Mouse (Mus musculus) gastrocnemius, adult 2 months (tissue): ENCODE measurements around the gene Slc36a3. TPM values are rescaled to one million over a fixed set of nuclear protein-coding genes. Genes with fewer than 3 reads are reported as not detected.

Experiments used
- DNase-seq: peaks from one replicate; pipeline ENCODE4 v3.0.0; 2022
- H3K27ac ChIP-seq: fragments of 200-600 bp; 2 replicates; pipeline ENCODE4 v1.8.1; 2022; ENCODE audit warnings: mild to moderate bottlenecking
- H3K4me3 ChIP-seq: fragments of 200-600 bp; 2 replicates; pipeline ENCODE4 v1.8.1; 2022; ENCODE audit warnings: mild to moderate bottlenecking, moderate library complexity
- CTCF ChIP-seq: fragments of 200-600 bp; IDR thresholded peaks from 2 replicates; pipeline ENCODE4 v1.8.1; 2022; ENCODE audit warnings: antibody characterized with exemption, mild to moderate bottlenecking, moderate library complexity
- intact Hi-C: fragments of 180-260 bp; cut with DNase I; formaldehyde crosslinking; loops from one replicate; pipeline ENCODE4 v1.15.1; 2025
- total RNA-seq, 2 experiments: library from RNA; stranded (reverse); gene quantifications; 2 replicates each; pipeline ENCODE4 v1.2.3; 2021

Slc36a3 gene
- total RNA-seq, 2 experiments from 2014 or later: not detected

DNA sequence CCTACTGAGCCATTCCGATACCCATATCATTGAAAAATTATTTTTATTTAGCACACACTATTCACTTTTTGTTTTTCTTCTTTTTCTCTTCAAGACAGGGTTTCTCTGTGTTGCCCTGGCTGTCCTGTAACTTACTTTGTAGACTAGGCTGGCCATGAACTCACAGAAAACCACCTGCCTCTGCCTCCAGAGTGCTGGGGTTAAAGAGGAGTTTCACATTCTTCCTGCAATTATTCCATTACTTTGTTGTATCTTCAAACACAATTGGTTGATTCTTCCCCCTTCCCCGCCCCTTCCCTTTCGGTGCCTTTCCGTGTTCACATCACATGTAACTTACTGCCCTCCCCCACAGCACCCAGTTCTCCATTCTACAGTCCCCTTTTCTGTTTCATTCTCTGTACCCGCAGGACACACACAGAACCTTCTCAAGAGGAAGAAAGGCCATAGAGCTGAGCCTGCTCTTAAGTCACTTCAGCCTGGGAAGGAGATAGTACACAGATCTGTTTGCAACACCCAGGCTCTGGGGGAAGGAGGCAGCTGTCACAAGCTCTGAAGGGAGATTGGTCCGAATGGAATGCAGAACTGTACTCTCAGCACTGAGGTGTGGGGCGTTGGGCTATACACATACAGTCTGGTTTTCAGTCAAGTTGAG lies 38.2 kb downstream of the Slc36a3 start:
- H3K27ac ChIP-seq: no peak overlapping the region
- no peak for TF ChIP-seq CTCF
- intact Hi-C loops: no loop called here
- no peak for DNase-seq
- no peak overlapping the region for H3K4me3 ChIP-seq

DNA sequence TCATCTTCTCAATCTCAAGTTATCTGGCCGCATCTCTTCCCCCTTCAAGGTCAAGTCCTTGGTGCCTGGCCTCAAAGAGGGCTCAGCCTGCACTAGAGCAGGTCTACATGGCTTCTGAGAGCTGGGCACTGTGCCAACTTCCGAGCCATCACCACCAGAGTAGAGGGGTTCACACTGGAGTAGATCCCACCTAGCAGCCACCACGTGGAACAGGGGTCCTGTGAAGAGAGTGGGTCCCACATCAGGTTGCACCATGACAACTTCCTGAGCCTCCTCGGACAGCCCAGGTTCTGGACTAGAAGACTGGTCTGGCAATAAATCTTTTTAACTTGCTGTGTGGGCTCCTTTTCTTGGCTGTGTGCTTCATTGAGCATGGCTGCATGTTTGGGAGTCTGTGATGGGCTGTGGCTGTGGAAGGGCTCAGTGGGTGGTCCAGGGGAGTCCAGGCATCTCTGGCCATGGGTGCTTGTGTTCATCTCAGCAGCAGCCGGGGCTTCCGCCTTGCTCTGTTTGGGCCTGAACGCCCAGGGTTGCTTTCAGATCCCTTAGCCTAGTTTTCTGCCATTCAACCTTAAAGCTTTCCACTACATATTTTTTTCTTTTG lies 40.8 kb downstream of the Slc36a3 start:
- Histone ChIP-seq H3K27ac (no peak overlapping the region), H3K4me3 (no peak overlapping the region)
- intact Hi-C loops: no loop called here
- TF ChIP-seq CTCF: no peak
- no peak for DNase-seq

DNA sequence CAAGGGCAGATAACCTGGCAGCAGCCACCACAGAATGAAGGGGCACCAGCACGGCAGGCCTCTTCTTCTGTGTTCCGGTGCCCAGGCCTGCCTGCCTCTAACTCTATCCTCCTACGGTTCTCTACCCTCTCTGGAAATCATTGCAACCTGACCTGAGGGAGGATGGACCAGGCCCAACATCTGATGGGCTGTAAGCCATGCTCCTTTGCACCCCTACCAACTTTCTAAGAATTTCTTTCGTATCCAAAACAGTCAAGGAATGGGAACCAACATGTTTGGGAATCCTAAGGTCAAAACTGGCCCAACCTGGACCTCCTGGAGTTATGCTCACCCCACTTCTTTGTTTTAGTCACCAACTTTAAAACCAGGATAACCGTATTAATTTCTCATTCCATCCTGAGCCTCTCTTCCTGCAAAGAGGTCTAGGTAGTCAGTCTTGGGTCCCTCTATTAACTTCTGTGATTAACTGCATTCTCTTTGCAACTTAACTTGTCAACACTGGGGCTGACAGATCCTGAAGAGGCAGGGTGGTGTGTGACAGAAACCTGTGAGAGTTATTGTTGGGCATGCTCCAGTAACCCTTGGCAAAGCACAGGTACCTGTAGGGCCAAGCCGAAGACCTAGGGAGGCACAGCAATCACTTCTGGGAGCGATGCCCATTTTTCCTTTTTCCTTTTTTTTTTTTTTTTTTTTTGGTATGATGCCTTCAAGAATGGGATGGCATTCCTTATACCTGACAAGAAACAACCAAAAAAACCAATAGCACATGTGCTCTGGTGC lies 41.8 kb downstream of the Slc36a3 start:
- H3K27ac ChIP-seq: no peak overlapping the region
- intact Hi-C loops: no loop called here
- H3K4me3 ChIP-seq: no peak overlapping the region
- DNase-seq: no peak
- no peak for TF ChIP-seq CTCF

DNA sequence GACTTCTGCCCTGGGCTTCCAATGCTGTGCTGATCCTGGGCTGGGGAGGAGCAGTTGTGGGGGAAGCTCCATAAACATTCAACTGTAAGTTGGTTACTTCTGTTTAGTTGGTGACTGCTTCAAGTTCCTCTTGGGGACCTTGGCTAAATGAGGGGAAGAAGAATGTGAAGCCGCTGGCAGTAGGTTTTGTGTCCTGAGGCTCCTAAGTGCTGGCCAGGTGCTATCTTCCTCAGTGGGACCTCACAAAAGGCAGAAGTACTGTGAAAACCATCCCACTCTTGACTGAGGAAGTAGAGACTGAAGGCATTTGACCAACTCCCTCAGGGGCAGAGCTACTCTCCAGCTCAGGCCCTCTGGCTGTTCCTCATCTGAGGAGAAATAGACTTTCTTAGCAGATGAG lies 44.9 kb downstream of the Slc36a3 start:
- no peak for TF ChIP-seq CTCF
- no peak for DNase-seq
- intact Hi-C loops: no loop called here
- no peak overlapping the region for H3K4me3 ChIP-seq
- no peak overlapping the region for H3K27ac ChIP-seq

DNA sequence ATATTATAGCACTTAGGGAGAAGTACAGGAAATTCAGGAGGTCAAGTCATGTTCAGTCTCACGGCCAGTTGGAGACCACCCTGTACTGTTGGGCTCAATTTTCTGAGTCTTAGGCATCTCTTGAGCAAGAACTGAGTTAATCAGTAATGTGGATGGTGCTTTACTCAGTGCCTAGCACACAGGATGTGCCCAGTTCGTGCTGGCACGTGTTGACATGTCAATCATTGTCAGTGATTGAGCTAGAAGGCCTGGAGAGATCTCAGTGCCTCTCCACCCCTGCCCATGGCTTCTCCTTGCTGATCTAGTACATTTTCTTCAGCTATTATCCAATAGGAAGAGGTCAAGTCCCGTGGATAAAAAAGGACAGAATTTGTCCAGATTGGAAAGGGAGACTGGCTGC lies 46.1 kb downstream of the Slc36a3 start:
- Histone ChIP-seq H3K27ac (no peak overlapping the region), H3K4me3 (no peak overlapping the region)
- TF ChIP-seq CTCF: no peak
- intact Hi-C loops: no loop called here
- no peak for DNase-seq

DNA sequence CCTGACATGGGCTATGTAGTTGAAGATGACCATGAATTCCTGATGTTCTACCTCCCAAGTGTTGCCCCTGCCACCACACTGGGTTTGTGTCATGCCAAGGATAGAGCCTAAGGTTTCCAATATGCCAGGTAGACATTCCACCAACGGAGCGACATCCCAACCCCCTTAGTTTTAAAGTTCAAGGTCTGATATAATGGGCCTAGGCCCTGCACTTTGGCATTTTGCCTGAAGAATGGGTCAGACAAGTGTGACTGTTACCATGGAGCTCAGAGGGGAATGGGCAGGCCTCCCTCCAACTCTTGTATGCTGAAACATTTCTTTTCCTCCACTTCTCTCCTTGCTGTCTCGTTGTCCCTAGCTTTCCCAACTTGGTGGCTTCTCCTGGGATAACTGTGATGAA lies 48.3 kb downstream of the Slc36a3 start:
- DNase-seq: no peak
- no peak for TF ChIP-seq CTCF
- Histone ChIP-seq H3K27ac (no peak overlapping the region), H3K4me3 (no peak overlapping the region)
- intact Hi-C loops: no loop called here

DNA sequence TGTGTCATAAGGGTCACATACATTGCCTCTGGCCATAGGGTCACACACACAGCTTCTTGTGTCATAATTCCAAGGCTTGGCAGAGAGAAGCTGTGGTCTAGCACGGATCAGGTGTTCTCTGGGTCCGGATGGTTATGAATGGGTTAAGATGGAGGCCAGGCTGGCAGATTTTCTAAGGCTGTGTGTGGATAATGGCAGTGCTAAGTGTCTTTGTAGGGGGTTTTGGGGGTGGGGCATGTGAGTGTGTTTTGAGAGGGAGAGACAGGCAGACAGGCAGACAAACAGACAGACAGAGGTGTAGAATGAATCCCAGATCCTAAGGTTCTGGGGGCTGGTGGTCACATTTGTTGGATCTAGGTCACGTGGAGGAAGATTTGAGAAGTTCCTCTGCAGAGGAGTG lies 49.5 kb downstream of the Slc36a3 start:
- intact Hi-C loops: no loop called here
- no peak overlapping the region for H3K4me3 ChIP-seq

DNA sequence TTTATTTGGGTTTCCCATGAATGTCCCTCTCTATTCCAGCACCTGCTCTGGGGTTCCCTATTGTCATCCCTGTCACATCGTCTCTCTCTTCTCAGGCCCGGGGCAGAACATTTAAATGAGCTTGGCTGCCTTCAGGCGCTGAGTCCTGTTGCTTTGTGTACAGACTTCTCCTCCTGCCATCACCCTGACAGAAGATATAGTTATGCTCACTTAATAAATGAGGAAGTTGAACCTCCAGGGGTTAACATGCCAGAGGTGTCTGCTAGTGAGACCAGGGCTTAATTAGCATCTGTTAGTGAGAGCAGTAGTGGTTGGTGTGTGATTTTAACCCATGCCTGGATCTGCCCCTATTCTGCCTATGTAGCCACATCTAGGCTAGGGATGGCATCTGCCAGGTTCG lies 51.6 kb downstream of the Slc36a3 start:
- intact Hi-C loops: no loop called here
- no peak for DNase-seq
- no peak overlapping the region for H3K27ac ChIP-seq
- TF ChIP-seq CTCF: no peak
- no peak overlapping the region for H3K4me3 ChIP-seq

More for the DNA sequence above, 49.5 kb downstream of the Slc36a3 start:
- no peak for TF ChIP-seq CTCF
- DNase-seq: no peak
- no peak overlapping the region for H3K27ac ChIP-seq

DNA sequence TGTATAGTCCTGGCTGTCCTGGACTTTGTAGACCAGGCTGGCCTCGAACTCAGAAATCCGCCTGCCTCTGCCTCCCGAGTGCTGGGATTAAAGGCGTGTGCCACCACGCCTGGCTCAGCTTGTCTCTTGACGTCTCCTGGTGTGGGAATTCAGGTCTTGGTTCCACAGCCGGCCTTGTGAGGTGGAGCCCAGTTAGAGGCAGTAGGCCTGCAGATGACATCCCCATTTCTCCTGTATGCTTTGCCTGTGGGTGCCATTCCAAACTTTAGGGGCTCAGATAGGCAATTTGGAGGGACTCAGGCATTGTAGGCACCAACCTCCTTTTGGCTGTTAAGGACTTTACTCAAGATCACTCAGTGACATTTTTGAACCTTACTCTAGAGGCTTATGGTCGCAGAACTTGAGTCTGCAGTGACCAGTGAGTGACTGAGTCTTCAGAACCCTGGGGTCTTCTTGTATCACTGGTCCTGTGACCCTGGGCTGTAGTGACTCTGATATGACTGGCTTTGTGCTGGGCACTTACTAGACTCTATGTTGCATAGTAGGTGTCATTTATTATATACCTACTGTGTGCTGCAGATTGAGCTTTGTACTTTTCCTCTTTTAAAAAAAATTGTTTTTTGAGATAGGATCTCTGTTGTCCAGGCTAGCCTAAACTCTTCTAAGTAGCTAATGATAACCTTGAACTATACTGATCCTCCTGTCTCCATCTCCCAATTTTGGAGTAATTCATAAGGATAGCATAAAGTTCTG lies 52.3 kb downstream of the Slc36a3 start:
- no peak overlapping the region; the same call in 1 of the 2 replicates for H3K4me3 ChIP-seq
- intact Hi-C loops: no loop called here
- no peak for DNase-seq
- TF ChIP-seq CTCF: no peak
- no peak overlapping the region for H3K27ac ChIP-seq

DNA sequence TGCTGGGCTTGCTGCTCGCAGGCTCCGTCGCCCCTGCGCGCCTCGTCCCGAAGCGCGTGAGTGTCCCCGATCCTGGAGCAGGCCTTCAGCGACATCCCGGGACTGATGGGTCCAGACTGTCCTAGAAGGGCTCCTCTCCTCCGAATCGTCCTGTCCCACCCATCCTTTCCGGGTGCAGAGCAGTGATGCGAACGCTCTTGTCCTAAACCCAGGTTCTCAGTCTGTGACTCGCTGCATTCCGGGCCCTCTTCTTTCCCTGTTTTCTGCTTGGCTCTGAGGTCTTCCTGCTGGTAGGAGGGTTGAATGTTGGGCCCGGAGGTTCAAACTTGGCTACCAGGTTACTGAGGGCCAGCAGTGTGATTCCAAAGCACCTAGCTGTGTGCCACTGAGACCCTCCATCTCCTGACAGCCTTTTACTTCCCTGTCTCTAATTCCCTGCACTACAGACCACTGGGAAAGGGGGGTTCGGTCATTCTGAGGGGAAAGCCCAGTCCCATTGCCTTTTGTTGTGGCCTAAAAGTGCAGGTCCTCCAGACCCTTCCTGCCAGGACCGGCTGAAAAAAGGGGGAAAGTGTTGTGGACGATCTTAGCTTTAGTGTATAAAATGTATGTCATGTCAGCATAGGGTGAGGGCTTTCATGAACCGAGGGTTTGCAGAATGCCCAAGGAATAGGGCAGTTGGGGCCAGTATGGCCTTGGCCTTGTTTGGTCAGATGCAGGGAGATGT lies 53.2 kb downstream of the Slc36a3 start:
- no peak for DNase-seq
- Histone ChIP-seq H3K27ac (peak overlapping the region; percentile 87), H3K4me3 (peak overlapping the region; percentile 92)
- intact Hi-C loops: no loop called here
- no peak for TF ChIP-seq CTCF

DNA sequence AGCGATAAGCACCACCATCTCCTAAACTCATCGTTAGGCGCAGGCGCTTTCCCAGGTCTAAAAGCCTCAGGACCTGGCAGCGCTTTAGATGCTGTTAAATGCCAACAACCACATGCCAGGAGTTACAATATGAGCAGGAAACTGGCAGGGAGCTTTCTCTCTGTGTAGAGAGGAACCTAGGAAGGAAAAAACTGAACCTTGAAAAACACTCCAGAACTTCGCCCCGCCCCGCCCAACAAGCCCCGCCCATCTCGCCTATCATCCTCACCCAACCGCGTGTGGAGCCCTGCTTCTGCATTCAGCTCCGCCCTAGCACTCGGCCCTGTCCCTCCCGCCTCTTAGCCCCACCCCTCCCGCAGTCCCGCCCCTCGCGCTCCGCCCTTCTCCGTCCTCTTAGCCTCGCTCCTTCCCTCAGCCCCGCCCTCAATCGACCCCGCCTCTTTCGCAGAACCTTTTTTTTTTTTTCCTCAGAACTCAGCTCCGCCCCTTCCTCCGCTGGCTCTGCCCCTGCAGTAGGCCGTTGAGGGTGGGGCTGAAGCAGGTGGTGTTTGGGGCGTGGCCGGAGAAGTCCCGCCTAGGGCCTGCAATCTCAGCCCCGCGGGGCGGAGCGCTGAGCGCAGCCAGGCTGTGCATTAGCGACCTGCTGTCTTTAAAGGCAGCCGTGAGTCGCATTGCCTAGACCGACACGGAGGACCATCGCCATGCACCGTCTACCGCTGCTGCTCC lies 53.9 kb downstream of the Slc36a3 start, which contains the start of gene Gm2a:
Gene Gm2a (plus strand): TSS at position 653 of the 726 bp plus-strand sequence.
- peak within 1 kb of the TSS; percentile 87 for H3K27ac ChIP-seq
- peak; percentile 97 for DNase-seq
- peak within 1 kb of the TSS; percentile 92 for H3K4me3 ChIP-seq
- no peak for TF ChIP-seq CTCF
- intact Hi-C loops: no loop called here
